Mouse (Mus musculus) heart, embryonic 13.5 days (tissue): ENCODE results near the gene Nubp2. TPM values are rescaled to one million over a fixed set of nuclear protein-coding genes. Genes with fewer than 3 reads are reported as not detected.

Source experiments
- ATAC-seq: fragments of 200-750 bp; cut with Nextera tagmentation; 2 replicates; pipeline ENCODE4 v1.8.0; 2017; ENCODE audit warnings: moderate TSS enrichment; ENCODE audit not compliant: insufficient number of reproducible peaks, low FRiP score, low TSS enrichment; ENCODE audit errors: extremely low read depth
- H3K27ac ChIP-seq: fragments of 300-500 bp; sonication (generic); replicated peaks from 2 replicates; pipeline ENCODE4 v1.5.1; 2015; ENCODE audit warnings: moderate library complexity, mild to moderate bottlenecking, inconsistent platforms
- H3K27me3 ChIP-seq: fragments of 300-500 bp; sonication (generic); replicated peaks from 2 replicates; pipeline ENCODE4 v1.6.1; 2015; ENCODE audit warnings: mild to moderate bottlenecking, inconsistent platforms
- H3K36me3 ChIP-seq: fragments of 300-500 bp; sonication (generic); 2 replicates; pipeline ENCODE4 v1.6.1; 2015; ENCODE audit warnings: mild to moderate bottlenecking, inconsistent platforms
- H3K4me1 ChIP-seq: fragments of 300-500 bp; sonication (generic); 2 replicates; pipeline ENCODE4 v1.6.1; 2015; ENCODE audit warnings: inconsistent platforms
- H3K4me2 ChIP-seq: fragments of 300-500 bp; sonication (generic); 2 replicates; pipeline ENCODE4 v1.6.1; 2015; ENCODE audit warnings: inconsistent platforms, mild to moderate bottlenecking, moderate library complexity
- H3K4me3 ChIP-seq: fragments of 300-500 bp; sonication (generic); 2 replicates; pipeline ENCODE4 v1.5.1; 2015; ENCODE audit warnings: moderate library complexity, mild to moderate bottlenecking, inconsistent platforms
- H3K9ac ChIP-seq: fragments of 300-500 bp; sonication (generic); 2 replicates; pipeline ENCODE4 v1.6.1; 2015; ENCODE audit warnings: inconsistent platforms, mild to moderate bottlenecking, moderate library complexity
- H3K9me3 ChIP-seq: fragments of 300-500 bp; sonication (generic); 2 replicates; pipeline ENCODE4 v1.6.1; 2016; ENCODE audit warnings: inconsistent platforms
- WGBS: fragments of 180-500 bp; shearing (Covaris S2); methylation state at CpG from one replicate; pipeline ENCODE4 v1.1.7; 2015; ENCODE audit warnings: mixed read lengths; 5-methylcytosine and 5-hydroxymethylcytosine counted together
- polyA plus RNA-seq: library from polyadenylated mRNA; unstranded; fragments of >200 nt; fragmentation: Nextera tagmentation; extraction: Ambion mirVana; gene quantifications from 2 replicates; pipeline ENCODE4 v1.2.1, GENCODE M21; 2015

Nubp2 gene
- polyA plus RNA-seq, 1 experiment from 2014 or later = 36.1 TPM

GRCm38 (mm10) chr17:24893276-24893675 lies 7.1 kb upstream of the Nubp2 start:
- no peak for ATAC-seq
- WGBS = 80% methylated on average over 2 of the region's 2 CpGs
- Histone ChIP-seq H3K9ac (no peak overlapping the region), H3K36me3 (peaks cover 67% of the 10 kb centered on the region), H3K4me2 (no peak overlapping the region), H3K4me1 (peaks cover 40% of the 10 kb centered on the region), H3K4me3 (0 out of 2 replicates have a peak overlapping the region, but pooled peaks have one; percentile 87), H3K27ac (no peak overlapping the region), H3K27me3 (no peaks in the 10 kb centered on the region), H3K9me3 (no peaks in the 10 kb centered on the region)

GRCm38 (mm10) chr17:24892785-24893184 lies 6.6 kb upstream of the Nubp2 start:
- Histone ChIP-seq H3K4me3 (no peak overlapping the region), H3K27me3 (no peaks in the 10 kb centered on the region), H3K9ac (no peak overlapping the region), H3K27ac (no peak overlapping the region), H3K9me3 (no peaks in the 10 kb centered on the region), H3K4me2 (no peak overlapping the region), H3K36me3 (peaks cover 63% of the 10 kb centered on the region), H3K4me1 (peaks cover 41% of the 10 kb centered on the region)
- 91% methylated on average over 12 of the region's 12 CpGs for WGBS
- ATAC-seq = no peak

- no peak overlapping the region for H3K4me2 ChIP-seq
- H3K27me3 ChIP-seq = no peaks in the 10 kb centered on the region
- no peak overlapping the region for H3K9ac ChIP-seq
- H3K4me3 ChIP-seq = no peak overlapping the region
- H3K9me3 ChIP-seq = no peaks in the 10 kb centered on the region
- 86% methylated on average over 13 of the region's 13 CpGs for WGBS
- peaks cover 52% of the 10 kb centered on the region for H3K36me3 ChIP-seq
- no peak for ATAC-seq
- no peak overlapping the region for H3K27ac ChIP-seq
- peaks cover 37% of the 10 kb centered on the region for H3K4me1 ChIP-seq
Observed at GRCm38 (mm10) chr17:24891321-24891720, 5.2 kb upstream of the Nubp2 start.

GRCm38 (mm10) chr17:24890151-24891092 lies 4.3 kb upstream of the Nubp2 start:
- H3K36me3 ChIP-seq = peaks cover 52% of the 10 kb centered on the region
- 82% methylated on average over 19 of the region's 19 CpGs for WGBS
- no peak overlapping the region for H3K9ac ChIP-seq
- H3K4me3 ChIP-seq = no peak overlapping the region
- no peak for ATAC-seq
- no peak overlapping the region for H3K27ac ChIP-seq
- no peaks in the 10 kb centered on the region for H3K27me3 ChIP-seq
- H3K4me2 ChIP-seq = no peak overlapping the region
- peaks cover 33% of the 10 kb centered on the region for H3K4me1 ChIP-seq
- H3K9me3 ChIP-seq = no peaks in the 10 kb centered on the region

- ATAC-seq = no peak
- peaks cover 64% of the 10 kb centered on the region for H3K36me3 ChIP-seq
- WGBS = 87% methylated on average over 3 of the region's 3 CpGs
Observed at GRCm38 (mm10) chr17:24888862-24889261, 2.7 kb upstream of the Nubp2 start.

GRCm38 (mm10) chr17:24887291-24888080 lies 1.3 kb upstream of the Nubp2 start:
- H3K27me3 ChIP-seq = no peaks in the 10 kb centered on the region
- peak overlapping the region; percentile 89 for H3K9ac ChIP-seq
- H3K4me1 ChIP-seq = peaks cover 26% of the 10 kb centered on the region
- H3K9me3 ChIP-seq = no peaks in the 10 kb centered on the region
- peak overlapping the region; percentile 77 for H3K27ac ChIP-seq
- H3K4me2 ChIP-seq = peak overlapping the region; percentile 97
- peaks cover 64% of the 10 kb centered on the region for H3K36me3 ChIP-seq
- 57% methylated on average over 18 of the region's 18 CpGs for WGBS
- peak overlapping the region; percentile 76 for H3K4me3 ChIP-seq
- ATAC-seq = no peak

More at GRCm38 (mm10) chr17:24888862-24889261, 2.7 kb upstream of the Nubp2 start:
- Histone ChIP-seq H3K4me1 (peaks cover 31% of the 10 kb centered on the region), H3K27ac (no peak overlapping the region), H3K9ac (no peak overlapping the region), H3K9me3 (no peaks in the 10 kb centered on the region), H3K27me3 (no peaks in the 10 kb centered on the region), H3K4me3 (no peak overlapping the region), H3K4me2 (no peak overlapping the region)

GRCm38 (mm10) chr17:24886932-24887271 lies 753 bp upstream of the Nubp2 start:
- under 1% methylated on average over 18 of the region's 18 CpGs for WGBS
- Histone ChIP-seq H3K27me3 (no peaks in the 10 kb centered on the region), H3K9me3 (no peaks in the 10 kb centered on the region), H3K4me2 (peak overlapping the region; percentile 97), H3K4me1 (peaks cover 28% of the 10 kb centered on the region), H3K9ac (peak overlapping the region; percentile 89), H3K36me3 (peaks cover 62% of the 10 kb centered on the region), H3K4me3 (peak overlapping the region; percentile 76), H3K27ac (peak overlapping the region; percentile 77)
- no peak for ATAC-seq

GRCm38 (mm10) chr17:24885356-24886133 lies 604 bp downstream of the Nubp2 start:
- Histone ChIP-seq H3K9me3 (no peaks in the 10 kb centered on the region), H3K9ac (peak overlapping the region; percentile 81), H3K36me3 (peaks cover 48% of the 10 kb centered on the region), H3K4me1 (peaks cover 30% of the 10 kb centered on the region), H3K4me3 (peak overlapping the region; percentile 76), H3K27me3 (no peaks in the 10 kb centered on the region), H3K4me2 (peak overlapping the region; percentile 98), H3K27ac (no peak overlapping the region)
- no peak for ATAC-seq
- WGBS = 23% methylated on average over 22 of the region's 22 CpGs

GRCm38 (mm10) chr17:24884391-24884790 lies 1.8 kb downstream of the Nubp2 start:
- no peaks in the 10 kb centered on the region for H3K27me3 ChIP-seq
- H3K4me3 ChIP-seq = no peak overlapping the region
- 70% methylated on average over 6 of the region's 6 CpGs for WGBS
- H3K9me3 ChIP-seq = no peaks in the 10 kb centered on the region
- H3K4me1 ChIP-seq = peaks cover 30% of the 10 kb centered on the region
- no peak overlapping the region for H3K9ac ChIP-seq
- no peak for ATAC-seq
- no peak overlapping the region for H3K27ac ChIP-seq
- peaks cover 37% of the 10 kb centered on the region for H3K36me3 ChIP-seq
- H3K4me2 ChIP-seq = no peak overlapping the region

- H3K27ac ChIP-seq = no peak overlapping the region
- H3K36me3 ChIP-seq = peaks cover 28% of the 10 kb centered on the region
- WGBS = 46% methylated on average over 7 of the region's 7 CpGs
- H3K4me1 ChIP-seq = peaks cover 14% of the 10 kb centered on the region
- no peaks in the 10 kb centered on the region for H3K27me3 ChIP-seq
- no peak overlapping the region for H3K4me3 ChIP-seq
- no peak overlapping the region for H3K4me2 ChIP-seq
- no peak for ATAC-seq
- H3K9ac ChIP-seq = no peak overlapping the region
- no peaks in the 10 kb centered on the region for H3K9me3 ChIP-seq
Observed at GRCm38 (mm10) chr17:24881738-24882440, 4.3 kb downstream of the Nubp2 start.
